Mouse (Mus musculus): ENCODE data around the gene Nxpe5. TPM values are rescaled to one million over a fixed set of nuclear protein-coding genes. Genes with fewer than 3 reads are reported as not detected.
"Not testable (repeated sequence)": the region's sequence is repeated elsewhere in the genome, so short reads cannot be mapped to it uniquely, and the experiment has no call there.

Nxpe5 gene
- polyA plus RNA-seq (2015; fragmentation: Nextera tagmentation; extraction: Ambion mirVana), result not detected in 2 replicates

GRCm38 (mm10) chr5:138225700-138226099 lies at the start of gene Nxpe5:
Nxpe5 (plus strand) TSS chr5:138225898.
- Histone ChIP-seq H3K27me3 (replicated peaks) (no peaks in the 10 kb centered on the region), H3K9me3 (replicated peaks) (no peaks in the 10 kb centered on the region), H3K9ac (replicated peaks) (no peak within 1 kb of the TSS), H3K36me3 (no peaks in the 10 kb centered on the region), H3K27ac (replicated peaks) (no peak within 1 kb of the TSS), H3K4me2 (no peak within 1 kb of the TSS), H3K4me1 (no peaks in the 10 kb centered on the region), H3K4me3 (replicated peaks) (no peak within 1 kb of the TSS)
- WGBS, result 52% methylated on average over 2 of the region's 2 CpGs
- no peak for ATAC-seq (ENCODE audit: low FRiP score)

GRCm38 (mm10) chr5:138186950-138187638 lies 38.6 kb upstream of the Nxpe5 start, which contains the start of the genes Taf6 and Cnpy4:
Taf6 (minus strand) TSS chr5:138187451.
Cnpy4 (plus strand) TSS chr5:138187485.
- Histone ChIP-seq H3K9ac (replicated peaks) (peak within 1 kb of the TSS; percentile 81), H3K27me3 (replicated peaks) (no peaks in the 10 kb centered on the region), H3K4me3 (replicated peaks) (peak within 1 kb of the TSS; percentile 82), H3K4me1 (peaks cover 21% of the 10 kb centered on the region), H3K4me2 (peak within 1 kb of the TSS; percentile 86), H3K9me3 (replicated peaks) (no peaks in the 10 kb centered on the region), H3K36me3 (peaks cover 32% of the 10 kb centered on the region), H3K27ac (replicated peaks) (peak within 1 kb of the TSS; percentile 86)
- peak; percentile 84 for ATAC-seq (ENCODE audit: low FRiP score)
- WGBS, result under 1% methylated on average over 31 of the region's 31 CpGs

GRCm38 (mm10) chr5:138187661-138188306 lies 37.9 kb upstream of the Nxpe5 start:
- Histone ChIP-seq H3K9me3 (replicated peaks) (no peaks in the 10 kb centered on the region), H3K4me2 (peak overlapping the region; percentile 86), H3K27ac (replicated peaks) (peak overlapping the region; percentile 86), H3K9ac (replicated peaks) (peak overlapping the region; percentile 74), H3K27me3 (replicated peaks) (no peaks in the 10 kb centered on the region), H3K36me3 (peaks cover 31% of the 10 kb centered on the region), H3K4me3 (replicated peaks) (peak overlapping the region; percentile 82), H3K4me1 (peaks cover 21% of the 10 kb centered on the region)
- WGBS, result under 1% methylated on average over 10 of the region's 10 CpGs
- ATAC-seq (ENCODE audit: low FRiP score), result peak; percentile 91

GRCm38 (mm10) chr5:138193771-138194727 lies 31.6 kb upstream of the Nxpe5 start, which contains the start of gene Mblac1:
Mblac1 (plus strand) TSS chr5:138194314.
- peaks cover 20% of the 10 kb centered on the region for H3K4me1 ChIP-seq
- WGBS, result 7% methylated on average over 54 of the region's 54 CpGs
- ATAC-seq (ENCODE audit: low FRiP score), result peak; percentile 82
- H3K9ac ChIP-seq (replicated peaks), result peak within 1 kb of the TSS; percentile 90
- H3K27ac ChIP-seq (replicated peaks), result peak within 1 kb of the TSS; percentile 95
- H3K9me3 ChIP-seq (replicated peaks), result no peaks in the 10 kb centered on the region
- peak within 1 kb of the TSS; percentile 95 for H3K4me2 ChIP-seq
- peak within 1 kb of the TSS; percentile 81 for H3K4me3 ChIP-seq (replicated peaks)
- peaks cover 20% of the 10 kb centered on the region for H3K36me3 ChIP-seq
- no peaks in the 10 kb centered on the region for H3K27me3 ChIP-seq (replicated peaks)

- H3K9me3 ChIP-seq (replicated peaks), result no peaks in the 10 kb centered on the region
- H3K4me3 ChIP-seq (replicated peaks), result peak overlapping the region; percentile 81
- WGBS, result under 1% methylated on average over 29 of the region's 29 CpGs
- peaks cover 20% of the 10 kb centered on the region for H3K4me1 ChIP-seq
- peak overlapping the region; percentile 95 for H3K27ac ChIP-seq (replicated peaks)
- peaks cover 17% of the 10 kb centered on the region for H3K36me3 ChIP-seq
- no peaks in the 10 kb centered on the region for H3K27me3 ChIP-seq (replicated peaks)
- ATAC-seq (ENCODE audit: low FRiP score), result peak; percentile 76
- H3K9ac ChIP-seq (replicated peaks), result peak overlapping the region; percentile 90
- peak overlapping the region; percentile 95 for H3K4me2 ChIP-seq
Observed at GRCm38 (mm10) chr5:138194755-138195345, 30.8 kb upstream of the Nxpe5 start.

GRCm38 (mm10) chr5:138195463-138195862 lies 30.2 kb upstream of the Nxpe5 start:
- ATAC-seq (ENCODE audit: low FRiP score), result no peak
- H3K4me1 ChIP-seq, result peaks cover 20% of the 10 kb centered on the region
- H3K4me2 ChIP-seq, result peak overlapping the region; percentile 95
- peak overlapping the region; percentile 81 for H3K4me3 ChIP-seq (replicated peaks)
- 76% methylated on average over 7 of the region's 7 CpGs for WGBS
- peaks cover 12% of the 10 kb centered on the region; the same call in 1 of the 2 replicates for H3K36me3 ChIP-seq
- H3K9ac ChIP-seq (replicated peaks), result no peak overlapping the region; the same call in 1 of the 2 replicates
- H3K27me3 ChIP-seq (replicated peaks), result no peaks in the 10 kb centered on the region
- no peaks in the 10 kb centered on the region for H3K9me3 ChIP-seq (replicated peaks)
- H3K27ac ChIP-seq (replicated peaks), result peak overlapping the region; percentile 95; the same call in 1 of the 2 replicates

- Histone ChIP-seq H3K9me3 (replicated peaks) (no peaks in the 10 kb centered on the region), H3K4me2 (no peak overlapping the region), H3K27me3 (replicated peaks) (no peaks in the 10 kb centered on the region), H3K4me1 (peaks cover 11% of the 10 kb centered on the region), H3K4me3 (replicated peaks) (no peak overlapping the region), H3K36me3 (no peaks in the 10 kb centered on the region), H3K9ac (replicated peaks) (no peak overlapping the region), H3K27ac (replicated peaks) (no peak overlapping the region)
- 6% methylated on average over 1 of the region's 1 CpGs for WGBS
- no peak for ATAC-seq (ENCODE audit: low FRiP score)
Observed at GRCm38 (mm10) chr5:138199576-138199975, 26.1 kb upstream of the Nxpe5 start.

GRCm38 (mm10) chr5:138202086-138202485 lies 23.6 kb upstream of the Nxpe5 start:
- no peaks in the 10 kb centered on the region for H3K36me3 ChIP-seq
- no peak overlapping the region for H3K4me2 ChIP-seq
- no peak for ATAC-seq (ENCODE audit: low FRiP score)
- no peaks in the 10 kb centered on the region for H3K9me3 ChIP-seq (replicated peaks)
- H3K4me3 ChIP-seq (replicated peaks), result no peak overlapping the region
- H3K4me1 ChIP-seq, result no peaks in the 10 kb centered on the region
- no peaks in the 10 kb centered on the region for H3K27me3 ChIP-seq (replicated peaks)
- H3K9ac ChIP-seq (replicated peaks), result no peak overlapping the region
- no peak overlapping the region for H3K27ac ChIP-seq (replicated peaks)
- WGBS, result 90% methylated on average over 3 of the region's 3 CpGs

GRCm38 (mm10) chr5:138207253-138207652 lies 18.4 kb upstream of the Nxpe5 start:
- no peak overlapping the region for H3K27ac ChIP-seq (replicated peaks)
- no peaks in the 10 kb centered on the region for H3K27me3 ChIP-seq (replicated peaks)
- no peaks in the 10 kb centered on the region for H3K4me1 ChIP-seq
- WGBS, result 85% methylated on average over 1 of the region's 1 CpGs
- no peaks in the 10 kb centered on the region for H3K36me3 ChIP-seq
- no peak overlapping the region for H3K4me2 ChIP-seq
- no peak for ATAC-seq (ENCODE audit: low FRiP score)
- H3K9me3 ChIP-seq (replicated peaks), result 0 out of 2 replicates have a peak, but pooled peaks cover 2% of the 10 kb centered on the region
- no peak overlapping the region for H3K9ac ChIP-seq (replicated peaks)
- no peak overlapping the region for H3K4me3 ChIP-seq (replicated peaks)

GRCm38 (mm10) chr5:138207873-138208272 lies 17.8 kb upstream of the Nxpe5 start:
- no peak for ATAC-seq (ENCODE audit: low FRiP score)
- WGBS, result 86% methylated on average over 4 of the region's 4 CpGs

GRCm38 (mm10) chr5:138216632-138217031 lies 9.1 kb upstream of the Nxpe5 start:
- not testable (repeated sequence) for H3K4me2 ChIP-seq; ATAC-seq (ENCODE audit: low FRiP score); H3K27me3 ChIP-seq (replicated peaks); H3K9ac ChIP-seq (replicated peaks); H3K4me3 ChIP-seq (replicated peaks); H3K36me3 ChIP-seq; H3K9me3 ChIP-seq (replicated peaks); H3K4me1 ChIP-seq; H3K27ac ChIP-seq (replicated peaks)
- WGBS, result 95% methylated on average over 13 of the region's 13 CpGs

More at GRCm38 (mm10) chr5:138207873-138208272, 17.8 kb upstream of the Nxpe5 start:
- Histone ChIP-seq H3K4me2 (no peak overlapping the region), H3K9ac (replicated peaks) (no peak overlapping the region), H3K36me3 (no peaks in the 10 kb centered on the region), H3K27ac (replicated peaks) (no peak overlapping the region), H3K9me3 (replicated peaks) (0 out of 2 replicates have a peak, but pooled peaks cover 2% of the 10 kb centered on the region), H3K27me3 (replicated peaks) (no peaks in the 10 kb centered on the region), H3K4me3 (replicated peaks) (no peak overlapping the region), H3K4me1 (no peaks in the 10 kb centered on the region)

Measured in neural tube, embryonic 15.5 days (tissue).